Mouse (Mus musculus) thymus, postnatal 25 days (tissue): ENCODE measurements around the gene Gm26992.
"Not testable (repeated sequence)": the region's sequence is repeated elsewhere in the genome, so short reads cannot be mapped to it uniquely, and the experiment has no call there.

Experiments
- DNase-seq: peaks from one replicate; pipeline ENCODE4 v3.0.0; 2022

The Gm26992 gene

DNA sequence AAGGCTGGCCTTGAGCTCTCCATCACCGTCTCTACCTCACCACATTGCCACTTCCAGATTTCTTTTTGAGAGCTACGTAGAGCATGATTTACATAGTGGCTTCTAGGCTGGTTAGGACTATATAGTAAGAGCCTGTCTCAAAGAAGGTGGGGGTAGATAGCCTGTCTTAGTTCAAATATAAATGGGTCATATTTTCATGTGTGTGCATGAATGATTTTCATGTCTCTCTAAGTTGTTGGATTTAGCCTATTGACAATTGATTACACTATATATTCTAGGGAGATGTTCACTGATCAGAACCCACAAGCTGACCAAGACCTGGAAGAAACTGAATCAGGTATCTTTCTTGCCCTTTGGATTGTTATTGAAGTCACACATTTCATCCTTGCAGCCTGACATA, at the start of gene Gm26992:
TSS of gene Gm26992 (plus strand) at position 301 of the 400 bp plus-strand sequence.
- no peak for DNase-seq

DNA sequence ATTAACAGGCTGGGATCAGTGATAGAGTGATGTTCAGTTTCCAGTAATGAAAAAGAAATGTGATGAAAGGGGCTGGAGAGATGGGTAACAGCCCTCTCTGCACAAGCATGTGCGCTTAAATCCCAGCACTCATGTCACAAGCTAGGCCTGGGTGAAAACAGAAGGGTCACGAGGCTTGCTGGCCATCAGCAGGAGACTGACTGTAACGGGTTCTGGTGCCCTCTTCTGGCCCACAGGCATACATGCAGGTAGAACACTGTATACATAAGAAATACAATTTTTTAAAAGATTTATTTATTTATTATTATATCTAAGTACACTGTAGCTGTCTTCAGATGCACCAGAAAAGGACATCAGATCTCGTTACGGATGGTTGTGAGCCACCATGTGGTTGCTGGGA, 47.6 kb upstream of the Gm26992 start:
- no peak for DNase-seq

DNA sequence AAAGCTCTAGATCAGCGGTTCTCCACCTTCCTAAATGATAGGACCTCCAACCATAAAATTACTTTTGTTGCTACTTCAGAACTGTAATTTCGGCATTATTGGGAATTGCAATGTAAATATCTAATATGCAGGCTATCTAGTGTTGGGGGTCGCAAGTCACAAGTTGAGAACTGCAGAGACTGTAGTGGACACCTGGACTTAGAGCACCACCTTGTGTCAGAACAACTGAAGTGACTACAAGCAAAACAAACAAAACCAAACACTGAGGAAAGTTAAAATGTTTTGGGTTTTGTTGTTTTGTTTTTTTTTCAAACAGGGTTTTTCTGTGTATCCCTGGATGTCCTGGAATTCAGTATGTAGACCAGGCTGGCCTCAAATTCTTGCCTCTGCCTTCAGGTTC, 37.3 kb upstream of the Gm26992 start:
- DNase-seq, result no peak

DNA sequence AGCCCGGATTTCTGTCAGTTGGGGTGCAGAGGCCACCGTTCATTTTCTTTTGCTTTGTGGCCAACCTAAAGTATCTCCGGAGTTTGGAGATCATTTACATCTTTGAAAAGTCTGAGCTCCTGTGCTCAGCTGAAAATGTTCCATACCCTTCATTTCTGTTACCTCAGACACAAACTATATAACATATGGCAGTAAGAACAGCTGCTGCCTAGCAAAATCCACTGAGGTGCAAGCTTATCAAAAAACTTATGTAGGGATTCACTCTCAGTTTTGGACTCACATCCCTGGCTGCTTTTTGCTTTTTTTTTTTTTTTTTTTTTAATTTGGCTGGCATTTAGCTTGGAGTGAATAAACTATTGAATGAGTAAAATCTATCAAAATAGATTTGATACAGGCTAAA, 33.7 kb upstream of the Gm26992 start:
- DNase-seq, result no peak

DNA sequence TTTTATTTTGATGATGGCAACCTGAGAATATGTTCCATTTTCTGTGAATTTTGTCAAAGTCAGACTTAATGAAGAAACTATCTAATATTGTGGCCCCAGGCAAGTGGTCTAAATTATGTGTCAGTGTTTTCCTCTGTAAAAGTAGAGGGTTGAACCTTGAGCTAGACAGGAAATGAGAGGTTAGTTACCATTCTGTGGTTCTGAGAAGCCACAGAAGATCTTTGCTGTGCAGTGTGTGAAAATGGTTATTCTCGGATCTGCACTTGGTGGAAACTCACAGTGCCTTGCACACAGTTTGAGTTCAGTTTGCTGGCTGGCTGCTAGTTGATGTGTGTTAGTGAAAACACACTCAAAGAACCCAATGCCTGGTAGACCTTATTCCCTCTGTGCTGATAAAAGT, 28.0 kb upstream of the Gm26992 start:
- DNase-seq, result no peak

DNA sequence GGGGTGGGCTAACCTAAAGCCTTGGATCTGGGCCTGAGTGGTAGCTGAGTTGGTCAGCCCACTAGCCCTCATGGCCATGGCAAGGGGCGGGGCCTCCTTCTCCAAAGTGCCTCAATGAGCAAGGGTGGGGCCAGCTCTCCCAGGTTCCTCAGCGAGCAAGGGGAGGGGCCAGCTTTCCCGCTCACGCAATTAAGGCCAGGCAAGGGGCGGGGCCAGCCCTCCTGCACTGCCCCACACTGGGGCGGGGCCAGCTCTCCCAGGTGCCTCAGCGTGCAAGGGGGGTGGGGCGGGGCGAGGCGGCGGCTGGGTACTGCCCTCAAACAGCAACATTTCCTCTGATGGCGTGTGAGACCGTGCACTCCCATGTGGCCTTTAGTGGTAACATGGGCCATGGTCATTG, 16.8 kb upstream of the Gm26992 start:
- DNase-seq, result no peak

DNA sequence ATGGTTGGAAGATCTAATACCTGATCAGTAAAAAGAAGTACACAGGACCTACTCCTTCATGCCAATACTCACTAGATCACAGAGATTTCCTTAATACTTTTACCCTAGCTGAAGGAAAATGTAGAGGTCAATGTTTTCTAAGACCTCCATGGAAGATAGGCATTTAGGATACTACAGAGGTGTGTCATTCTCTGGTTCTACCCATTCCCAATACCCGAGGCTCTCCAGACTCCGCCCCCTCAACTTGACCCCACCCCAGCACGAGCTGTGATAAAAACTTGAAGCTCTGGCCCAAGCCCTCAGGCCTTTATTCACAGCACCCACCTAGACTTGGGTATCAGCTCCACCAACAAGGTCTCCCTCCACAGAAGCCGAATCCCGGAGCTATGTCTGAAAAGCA, 7.6 kb upstream of the Gm26992 start, which contains the start of gene Tsx:
TSS of gene Tsx (plus strand) at position 301 of the 400 bp plus-strand sequence.
- DNase-seq, result no peak

DNA sequence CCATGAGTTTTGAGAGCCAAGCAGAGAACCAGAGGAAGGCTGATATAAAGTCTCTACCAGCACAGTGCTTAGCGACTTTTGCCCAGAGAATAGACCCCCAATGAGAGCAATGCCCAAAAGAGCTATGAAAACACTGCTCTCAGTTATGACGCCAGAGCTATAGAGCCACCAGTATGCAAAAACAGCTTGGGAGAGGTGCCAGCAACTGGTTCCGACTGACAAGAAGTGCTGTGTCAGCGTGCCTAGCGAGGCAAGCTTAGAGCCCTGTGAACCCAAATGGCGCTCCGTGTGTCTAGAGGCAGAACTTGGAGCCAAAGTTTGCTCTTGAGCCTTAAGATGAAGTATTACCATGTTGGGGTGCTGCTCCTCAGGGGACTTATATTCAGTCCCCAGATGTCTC, 5.9 kb downstream of the Gm26992 start:
- no peak for DNase-seq

DNA sequence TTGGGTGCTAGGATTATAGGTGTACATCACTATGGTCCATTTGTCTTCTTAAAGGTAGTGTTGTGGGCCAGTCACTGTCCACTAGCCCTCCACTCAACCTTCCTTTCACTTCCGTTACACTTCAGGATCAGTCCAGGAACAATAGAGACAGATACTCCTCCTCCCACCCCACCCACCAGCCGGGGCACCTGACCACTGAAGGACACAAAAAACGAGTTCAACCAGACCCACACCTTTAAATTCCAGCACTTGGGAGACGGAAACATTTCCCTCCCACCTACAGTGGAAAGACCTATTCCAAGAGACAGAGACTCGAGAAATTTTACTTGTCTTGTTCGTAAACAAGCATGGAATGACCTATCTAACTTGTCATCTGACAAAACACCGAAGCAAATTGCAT, 10.5 kb downstream of the Gm26992 start:
- no peak for DNase-seq

DNA sequence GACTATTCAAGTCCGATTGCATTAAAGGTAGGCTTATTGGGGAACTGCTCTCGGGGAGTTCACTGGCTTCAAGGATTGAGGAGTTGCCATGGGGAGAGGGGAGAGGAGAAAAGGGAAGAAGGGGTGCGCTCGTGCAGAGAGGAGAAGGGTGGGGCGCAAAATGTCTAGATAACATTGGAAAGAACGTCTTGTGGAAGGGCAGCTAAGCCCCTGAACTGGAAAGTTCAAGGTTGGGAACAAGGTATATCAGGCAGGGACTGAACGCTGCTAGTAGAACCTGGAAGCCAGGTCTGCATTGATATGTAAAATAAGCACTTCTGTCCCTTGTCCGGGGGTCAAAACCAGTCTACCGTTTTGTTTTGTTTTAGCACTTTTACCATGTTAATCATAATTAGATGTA, 16.2 kb downstream of the Gm26992 start:
- DNase-seq, result no peak

DNA sequence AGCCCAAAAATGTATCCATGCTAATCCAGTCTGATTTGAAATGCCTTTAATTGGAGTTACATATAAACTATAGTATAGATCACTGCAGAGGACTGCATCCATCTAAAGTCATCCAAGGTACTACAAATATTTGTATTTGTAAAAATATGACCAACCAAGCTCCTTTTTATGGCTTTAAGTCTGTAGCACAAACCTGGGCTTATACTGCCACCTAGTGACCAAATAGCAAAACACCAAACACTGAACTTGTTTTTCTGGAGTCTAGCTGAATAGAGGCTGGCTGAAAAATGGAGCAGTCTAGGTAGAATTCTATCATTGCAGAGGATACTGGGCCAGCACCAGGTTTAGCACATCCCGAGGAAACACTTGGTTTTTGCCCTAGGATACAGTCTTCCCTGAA, 19.0 kb downstream of the Gm26992 start:
- DNase-seq, result peak; percentile 3

DNA sequence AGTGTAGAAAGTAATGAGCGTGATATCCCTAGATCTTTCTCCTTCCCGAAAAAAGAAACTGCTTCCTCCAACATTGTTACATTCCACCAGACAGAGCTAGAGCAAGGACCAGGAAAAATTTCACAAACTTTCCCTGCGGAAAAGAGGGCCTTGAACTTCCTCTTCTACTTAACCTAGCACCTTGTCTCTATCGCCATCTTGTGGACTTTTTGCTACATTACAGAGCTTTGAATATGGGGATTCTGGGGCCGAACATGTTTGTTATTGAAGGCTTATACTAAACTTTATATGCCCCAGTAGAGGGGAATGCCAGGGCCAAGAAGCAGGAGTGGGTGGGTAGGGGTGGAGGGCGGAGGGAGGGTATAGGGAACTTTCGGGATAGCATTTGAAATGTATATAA, 21.9 kb downstream of the Gm26992 start:
- DNase-seq, result peak; percentile 5

DNA sequence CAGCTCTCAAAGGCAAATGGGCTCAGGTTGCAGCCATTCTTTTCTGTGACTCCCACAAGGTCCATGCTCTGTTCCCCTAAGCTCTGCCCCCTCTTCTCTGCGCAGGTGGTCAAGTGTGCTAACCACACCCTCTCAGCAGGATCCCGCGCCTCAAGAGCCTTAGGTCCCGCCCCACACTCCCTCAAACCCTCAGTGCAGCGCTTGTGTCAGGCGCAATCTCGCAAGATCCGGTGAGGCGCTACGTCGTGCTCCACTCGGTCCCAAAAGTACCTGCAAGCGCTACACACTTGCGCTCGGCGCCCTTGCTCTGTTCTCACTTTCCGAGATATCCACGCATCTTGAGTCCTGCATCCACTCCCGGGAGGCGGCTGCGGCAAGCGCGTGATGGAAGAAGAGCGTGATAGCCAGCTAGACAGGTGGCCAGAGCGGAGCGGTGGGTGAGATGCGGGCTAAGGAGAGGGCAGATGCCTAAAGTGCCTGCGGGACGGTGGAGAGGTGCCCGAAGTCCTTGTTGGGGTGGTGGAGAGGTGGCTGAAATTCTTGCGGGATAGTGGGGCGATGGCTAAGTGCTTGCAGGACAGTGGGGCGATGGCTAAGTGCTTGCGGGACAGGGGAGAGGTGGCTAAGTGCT, 25.8 kb downstream of the Gm26992 start:
- DNase-seq, result peak; percentile 27

DNA sequence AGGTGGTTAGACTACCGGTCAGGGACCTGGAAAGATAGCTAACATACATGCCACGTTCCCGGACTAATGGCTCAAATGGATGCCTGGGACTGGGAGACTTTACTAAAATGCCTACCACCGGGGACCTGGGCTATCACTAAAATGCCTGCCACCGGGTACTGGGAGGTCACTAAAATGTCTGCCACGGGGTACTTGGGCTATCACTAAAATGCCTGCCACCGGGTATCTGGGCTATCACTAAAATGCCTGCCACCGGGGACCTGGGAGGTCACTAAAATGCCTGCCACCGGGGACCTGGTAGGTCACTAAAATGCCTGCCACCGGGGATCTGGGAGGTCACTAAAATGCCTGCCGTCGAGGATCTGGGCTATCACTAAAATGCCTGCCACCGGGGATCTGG, 26.6 kb downstream of the Gm26992 start:
- not testable (repeated sequence) for DNase-seq

DNA sequence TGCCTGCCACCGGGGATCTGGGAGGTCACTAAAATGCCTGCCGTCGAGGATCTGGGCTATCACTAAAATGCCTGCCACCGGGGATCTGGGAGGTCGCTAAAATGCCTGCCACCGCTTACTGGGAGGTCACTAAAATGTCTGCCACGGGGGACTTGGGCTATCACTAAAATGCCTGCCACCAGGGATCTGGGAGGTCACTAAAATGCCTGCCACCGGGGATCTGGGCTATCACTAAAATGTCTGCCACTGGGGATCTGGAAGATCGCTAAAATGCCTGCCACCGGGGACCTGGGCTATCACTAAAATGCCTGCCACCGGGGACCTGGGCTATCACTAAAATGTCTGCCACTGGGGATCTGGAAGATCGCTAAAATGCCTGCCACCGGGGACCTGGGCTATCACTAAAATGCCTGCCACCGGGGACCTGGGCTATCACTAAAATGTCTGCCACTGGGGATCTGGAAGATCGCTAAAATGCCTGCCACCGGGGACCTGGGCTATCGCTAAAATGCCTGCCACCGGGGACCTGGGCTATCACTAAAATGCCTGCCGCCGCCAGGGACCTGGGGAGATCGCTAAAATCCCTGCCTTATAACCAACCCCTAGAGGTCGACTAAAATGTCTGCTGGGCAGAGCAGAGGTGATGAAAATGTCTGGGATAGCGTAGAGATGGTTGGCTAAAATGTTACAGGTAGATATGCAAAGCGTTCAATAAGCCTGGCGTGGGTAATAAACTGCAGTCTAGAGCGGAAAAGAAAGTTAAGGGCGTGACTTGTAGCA, 27.3 kb downstream of the Gm26992 start:
- DNase-seq, result not testable (repeated sequence)

DNA sequence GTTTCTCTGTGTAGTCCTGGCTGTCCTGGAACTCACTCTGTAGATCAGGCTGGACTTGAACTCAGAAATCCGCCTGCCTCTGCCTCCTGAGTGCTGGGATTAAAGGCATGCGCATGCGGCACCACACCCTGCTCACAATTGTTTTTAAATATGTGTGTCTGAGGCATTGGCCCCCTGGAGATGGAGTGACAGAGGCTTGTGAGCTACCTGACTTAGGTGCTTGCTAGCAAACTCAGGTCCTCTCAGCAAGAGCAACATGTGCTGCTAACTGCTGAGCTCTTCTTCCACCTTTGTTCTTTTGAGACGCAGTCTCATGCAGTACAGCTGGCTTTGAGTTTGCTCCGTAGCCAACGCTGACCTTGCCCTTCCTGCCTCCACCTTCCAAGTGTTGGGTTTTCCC, 31.0 kb downstream of the Gm26992 start:
- DNase-seq, result no peak

DNA sequence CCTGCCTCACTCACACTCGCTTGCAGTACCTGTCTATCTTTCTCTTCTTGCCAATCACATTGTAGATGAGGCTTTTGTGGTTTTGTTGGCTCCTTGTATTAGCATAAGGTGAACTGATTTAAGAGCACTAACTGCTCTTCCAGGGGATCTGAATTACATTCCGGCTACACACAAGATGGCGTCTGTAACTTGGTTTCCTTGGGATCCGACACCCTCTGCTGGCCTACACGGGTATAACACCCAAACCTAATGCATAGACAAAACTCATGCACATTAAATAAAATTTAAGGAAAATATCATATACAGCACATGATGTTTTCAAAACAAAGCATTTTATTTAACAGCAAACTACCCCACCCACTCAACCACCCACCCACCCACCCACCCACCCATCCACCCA, 38.2 kb downstream of the Gm26992 start:
- DNase-seq, result peak; percentile 1

DNA sequence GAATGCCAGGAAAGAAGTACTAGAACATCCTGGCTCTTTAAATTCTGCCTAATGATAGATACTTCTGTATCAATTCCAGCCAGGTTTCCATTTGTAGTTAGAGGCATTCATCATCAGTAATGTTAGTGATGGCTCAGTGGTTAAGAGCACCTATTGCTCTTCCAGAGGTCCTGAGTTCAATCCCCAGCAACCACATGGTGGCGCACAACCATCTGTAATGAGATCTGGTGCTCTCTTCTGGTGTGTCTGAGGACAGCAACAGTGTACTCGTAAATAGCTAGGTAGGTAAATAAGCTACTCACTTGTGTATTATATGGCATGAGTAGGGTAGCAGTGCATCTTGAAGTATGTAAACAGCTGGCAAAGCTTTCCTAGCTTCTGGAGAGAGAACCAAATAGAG, 47.2 kb downstream of the Gm26992 start:
- DNase-seq, result peak; percentile 1

DNA sequence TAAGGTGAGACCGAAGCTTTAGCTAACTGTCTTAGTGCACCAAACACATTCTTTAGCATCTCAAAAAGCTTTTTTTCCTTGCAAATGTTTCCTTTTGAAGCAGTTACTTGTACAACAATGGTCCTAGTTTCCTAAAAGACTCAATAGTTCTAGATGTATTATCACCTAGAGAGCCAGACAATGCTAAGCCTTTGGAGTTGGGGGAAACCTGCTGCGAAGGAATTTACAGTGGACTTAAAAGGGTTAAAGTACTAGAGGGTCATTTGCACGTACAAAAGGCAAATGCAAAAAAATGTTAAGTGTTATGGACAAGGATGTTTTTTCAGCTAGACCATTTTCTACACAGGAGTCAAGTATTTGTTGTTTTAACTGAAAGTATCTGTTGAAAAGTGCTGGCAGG, 50.5 kb downstream of the Gm26992 start:
- DNase-seq, result no peak

DNA sequence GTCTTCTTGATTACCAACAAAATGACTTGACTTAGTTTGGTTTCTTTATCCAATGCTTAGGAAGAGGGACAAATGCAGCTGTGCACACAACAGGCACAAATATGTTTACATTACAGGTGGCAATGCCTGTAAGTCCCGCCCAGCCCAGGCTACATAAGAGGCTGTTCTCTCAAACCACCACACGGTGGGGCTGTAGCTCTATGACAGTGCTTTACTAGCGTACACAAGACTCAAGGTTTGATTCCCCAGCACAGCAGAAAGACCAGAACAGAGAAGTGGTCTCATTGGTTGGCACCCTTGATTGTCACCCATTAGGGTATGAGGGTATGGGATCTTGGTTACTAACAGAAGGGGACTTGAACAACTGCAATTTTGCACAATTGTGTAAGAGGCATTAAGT, 55.7 kb downstream of the Gm26992 start:
- peak; percentile 73 for DNase-seq

DNA sequence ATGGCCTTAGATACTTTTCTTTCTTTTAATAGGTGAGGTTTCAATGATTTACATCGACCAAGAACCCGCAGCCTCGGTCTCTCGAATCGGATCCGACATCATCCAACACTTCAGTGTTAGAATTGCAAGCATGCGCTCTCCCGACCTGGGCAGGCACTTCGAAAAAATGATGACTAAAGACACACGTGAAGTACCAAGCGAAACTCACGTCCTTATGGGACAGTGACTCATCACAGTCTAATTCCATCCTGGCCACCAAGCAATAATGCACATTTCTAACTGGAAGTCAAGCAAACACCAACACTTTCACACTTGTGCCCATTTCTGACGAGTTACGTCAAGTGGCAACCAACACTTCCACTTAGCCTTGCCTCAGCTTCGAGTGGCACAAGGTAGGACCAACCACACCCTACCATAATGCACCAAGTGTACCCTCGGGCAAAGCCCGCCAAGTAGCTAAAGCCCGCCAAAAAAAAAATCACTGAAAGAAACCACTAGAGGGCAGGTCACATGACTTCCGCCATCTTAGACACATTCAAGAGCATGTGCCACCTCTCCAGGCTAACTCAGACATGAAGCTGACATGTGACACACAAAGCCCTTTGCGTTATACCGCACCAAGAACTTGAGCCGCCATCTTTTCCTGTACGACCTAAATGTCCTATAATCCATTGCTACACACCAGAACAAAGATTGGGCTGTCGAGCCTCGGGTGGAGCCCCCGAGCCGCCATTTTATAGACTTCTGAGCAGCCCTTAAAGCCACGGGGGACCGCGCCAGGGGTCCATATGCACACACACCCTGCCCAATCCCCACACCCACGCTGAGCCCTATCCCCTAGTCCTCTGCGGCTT, 59.7 kb downstream of the Gm26992 start:
- DNase-seq, result no peak

DNA sequence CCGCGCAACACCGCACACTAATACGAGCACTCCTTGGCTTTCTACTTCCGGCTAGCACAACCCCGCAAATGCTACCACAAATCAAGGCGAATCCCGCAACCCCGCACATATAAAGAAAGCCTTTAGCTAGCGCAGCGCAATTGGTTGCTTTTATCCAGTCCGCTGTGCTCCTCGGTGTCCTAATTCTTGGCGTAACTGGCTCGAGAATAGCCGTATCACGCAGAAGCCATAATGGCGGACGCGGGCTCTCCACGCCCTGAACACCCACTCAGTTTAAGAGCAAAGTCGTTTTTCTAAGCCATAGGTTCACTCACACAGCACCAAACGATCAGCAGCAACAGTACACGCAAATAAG, 60.3 kb downstream of the Gm26992 start:
- no peak for DNase-seq

DNA sequence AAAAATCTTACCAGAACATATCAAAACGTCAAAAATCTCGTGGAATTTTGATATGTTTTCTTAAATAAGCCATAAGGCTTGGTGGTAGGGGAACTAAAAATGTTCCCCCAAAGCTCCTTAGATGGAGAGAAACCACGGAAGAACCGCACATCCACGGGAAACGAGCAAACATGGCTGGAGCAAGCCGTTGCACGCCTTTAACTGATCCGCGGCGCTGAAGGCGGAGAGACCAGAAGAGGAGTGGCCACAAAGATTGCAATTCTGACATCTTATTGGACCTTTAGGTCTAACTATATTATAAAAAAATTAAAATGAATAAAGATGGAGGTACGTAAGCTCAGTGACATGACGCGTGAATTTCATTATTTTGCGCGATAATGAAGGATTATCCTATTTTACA, 61.2 kb downstream of the Gm26992 start:
- DNase-seq, result no peak

DNA sequence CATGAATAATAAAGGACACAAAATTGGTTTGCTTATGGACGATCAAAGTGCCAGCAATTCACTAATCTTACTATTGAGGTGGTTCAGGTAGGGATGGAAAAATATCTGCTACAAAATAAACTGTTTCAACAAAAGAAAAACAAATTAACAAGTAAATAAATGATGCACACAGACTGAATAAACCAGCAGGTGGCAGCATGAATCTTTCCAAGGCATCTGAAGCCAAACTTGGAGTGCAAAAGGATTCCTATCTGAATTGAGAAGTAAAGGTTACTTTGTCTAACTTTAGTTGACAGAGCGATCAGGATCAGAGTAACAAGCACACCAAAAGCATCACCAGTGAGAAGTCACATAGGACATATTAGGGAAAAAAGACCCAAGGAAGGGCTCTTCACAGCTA, 62.2 kb downstream of the Gm26992 start:
- DNase-seq, result peak; percentile 35
